Mouse (Mus musculus) E14TG2a.4 (cell line): ENCODE measurements around the gene Tnfsfm13.

ENCODE experiments used
- H3K27me3 ChIP-seq: 2 replicates; pipeline ENCODE4 v1.6.1; 2014; ENCODE audit warnings: low read length, control low read depth; ENCODE audit not compliant: insufficient read depth
- H3K36me3 ChIP-seq: 2 replicates; pipeline ENCODE4 v1.6.1; 2014; ENCODE audit warnings: low read length, control low read depth; ENCODE audit not compliant: insufficient read depth
- H3K4me1 ChIP-seq: replicated peaks from 2 replicates; pipeline ENCODE4 v1.6.1; 2014; ENCODE audit warnings: low read depth, low read length, control low read depth
- H3K4me3 ChIP-seq: replicated peaks from 2 replicates; pipeline ENCODE4 v1.5.1; 2014; ENCODE audit warnings: mild to moderate bottlenecking, low read length
- H3K9me3 ChIP-seq: 2 replicates; pipeline ENCODE4 v1.6.1; 2014; ENCODE audit warnings: low read length, control low read depth
- CTCF ChIP-seq: conservative IDR thresholded peaks from 2 replicates; pipeline ENCODE4 v1.5.1; 2014; ENCODE audit warnings: low read length
- NANOG ChIP-seq: IDR thresholded peaks from 2 replicates; pipeline ENCODE4 v1.6.1; 2014; ENCODE audit warnings: borderline replicate concordance, low read length, mixed read lengths
- POU5F1 ChIP-seq: IDR thresholded peaks from 2 replicates; pipeline ENCODE4 v1.6.1; 2014; ENCODE audit warnings: low read length, borderline replicate concordance

The Tnfsfm13 gene

GRCm38 (mm10) chr11:69657462-69657881 lies 38.4 kb downstream of the Tnfsfm13 start:
- Histone ChIP-seq H3K9me3 (no peaks in the 10 kb centered on the region), H3K36me3 (peaks cover 72% of the 10 kb centered on the region), H3K27me3 (no peaks in the 10 kb centered on the region), H3K4me1 (peaks cover 87% of the 10 kb centered on the region), H3K4me3 (peak overlapping the region; percentile 84)
- no peak for TF ChIP-seq POU5F1
- no peak for TF ChIP-seq NANOG
- TF ChIP-seq CTCF: no peak

GRCm38 (mm10) chr11:69656617-69657461 lies 39.1 kb downstream of the Tnfsfm13 start:
- Histone ChIP-seq H3K4me1 (peaks cover 94% of the 10 kb centered on the region), H3K9me3 (no peaks in the 10 kb centered on the region), H3K27me3 (no peaks in the 10 kb centered on the region), H3K4me3 (peak overlapping the region; percentile 84), H3K36me3 (peaks cover 78% of the 10 kb centered on the region)
- TF ChIP-seq NANOG (no peak), CTCF (peak; percentile 80)

GRCm38 (mm10) chr11:69656065-69656455 lies 39.8 kb downstream of the Tnfsfm13 start:
- H3K36me3 ChIP-seq: peaks cover 86% of the 10 kb centered on the region
- H3K4me1 ChIP-seq: peaks cover 93% of the 10 kb centered on the region
- TF ChIP-seq CTCF (no peak), NANOG (no peak), POU5F1 (no peak)
- H3K4me3 ChIP-seq: peak overlapping the region; percentile 84
- H3K27me3 ChIP-seq: no peaks in the 10 kb centered on the region
- no peaks in the 10 kb centered on the region for H3K9me3 ChIP-seq

GRCm38 (mm10) chr11:69655264-69656064 lies 40.4 kb downstream of the Tnfsfm13 start, which contains the start of gene Sox15:
Gene Sox15 (plus strand): TSS chr11:69655314.
- TF ChIP-seq POU5F1 (no peak), CTCF (peak; percentile 60)
- Histone ChIP-seq H3K9me3 (no peaks in the 10 kb centered on the region), H3K36me3 (peaks cover 87% of the 10 kb centered on the region), H3K27me3 (no peaks in the 10 kb centered on the region), H3K4me3 (peak within 1 kb of the TSS; percentile 84), H3K4me1 (peaks cover 94% of the 10 kb centered on the region)

GRCm38 (mm10) chr11:69654760-69655159 lies 41.1 kb downstream of the Tnfsfm13 start:
- Histone ChIP-seq H3K36me3 (peaks cover 87% of the 10 kb centered on the region), H3K27me3 (no peaks in the 10 kb centered on the region), H3K4me1 (peaks cover 94% of the 10 kb centered on the region), H3K4me3 (peak overlapping the region; percentile 84), H3K9me3 (no peaks in the 10 kb centered on the region)
- TF ChIP-seq CTCF: no peak
- TF ChIP-seq POU5F1: no peak
- TF ChIP-seq NANOG: no peak

GRCm38 (mm10) chr11:69653399-69653798 lies 42.5 kb downstream of the Tnfsfm13 start:
- Histone ChIP-seq H3K9me3 (no peaks in the 10 kb centered on the region), H3K4me3 (no peak overlapping the region; the same call in 1 of the 2 replicates), H3K4me1 (peaks cover 84% of the 10 kb centered on the region), H3K27me3 (no peaks in the 10 kb centered on the region), H3K36me3 (peaks cover 87% of the 10 kb centered on the region)
- TF ChIP-seq NANOG (no peak), CTCF (no peak), POU5F1 (no peak)

- Histone ChIP-seq H3K9me3 (no peaks in the 10 kb centered on the region), H3K36me3 (peaks cover 100% of the 10 kb centered on the region), H3K4me1 (peaks cover 22% of the 10 kb centered on the region), H3K27me3 (no peaks in the 10 kb centered on the region), H3K4me3 (no peak overlapping the region)
- TF ChIP-seq CTCF (no peak), NANOG (no peak), POU5F1 (no peak)
These were observed 50.0 kb downstream of the Tnfsfm13 start for GRCm38 (mm10) chr11:69645860-69646259.

- Histone ChIP-seq H3K9me3 (no peaks in the 10 kb centered on the region), H3K4me1 (peaks cover 44% of the 10 kb centered on the region), H3K4me3 (no peak overlapping the region), H3K27me3 (no peaks in the 10 kb centered on the region), H3K36me3 (peaks cover 57% of the 10 kb centered on the region)
- no peak for TF ChIP-seq POU5F1
- no peak for TF ChIP-seq NANOG
- no peak for TF ChIP-seq CTCF
These were observed 60.4 kb downstream of the Tnfsfm13 start for GRCm38 (mm10) chr11:69635471-69635870.
